Mouse (Mus musculus): ENCODE results near the gene Tnni1. TPM values are rescaled to one million over a fixed set of nuclear protein-coding genes. Genes with fewer than 3 reads are reported as not detected.

Tnni1 gene
- polyA plus RNA-seq, 1 experiment from 2014 or later: 36.1 TPM

DNA sequence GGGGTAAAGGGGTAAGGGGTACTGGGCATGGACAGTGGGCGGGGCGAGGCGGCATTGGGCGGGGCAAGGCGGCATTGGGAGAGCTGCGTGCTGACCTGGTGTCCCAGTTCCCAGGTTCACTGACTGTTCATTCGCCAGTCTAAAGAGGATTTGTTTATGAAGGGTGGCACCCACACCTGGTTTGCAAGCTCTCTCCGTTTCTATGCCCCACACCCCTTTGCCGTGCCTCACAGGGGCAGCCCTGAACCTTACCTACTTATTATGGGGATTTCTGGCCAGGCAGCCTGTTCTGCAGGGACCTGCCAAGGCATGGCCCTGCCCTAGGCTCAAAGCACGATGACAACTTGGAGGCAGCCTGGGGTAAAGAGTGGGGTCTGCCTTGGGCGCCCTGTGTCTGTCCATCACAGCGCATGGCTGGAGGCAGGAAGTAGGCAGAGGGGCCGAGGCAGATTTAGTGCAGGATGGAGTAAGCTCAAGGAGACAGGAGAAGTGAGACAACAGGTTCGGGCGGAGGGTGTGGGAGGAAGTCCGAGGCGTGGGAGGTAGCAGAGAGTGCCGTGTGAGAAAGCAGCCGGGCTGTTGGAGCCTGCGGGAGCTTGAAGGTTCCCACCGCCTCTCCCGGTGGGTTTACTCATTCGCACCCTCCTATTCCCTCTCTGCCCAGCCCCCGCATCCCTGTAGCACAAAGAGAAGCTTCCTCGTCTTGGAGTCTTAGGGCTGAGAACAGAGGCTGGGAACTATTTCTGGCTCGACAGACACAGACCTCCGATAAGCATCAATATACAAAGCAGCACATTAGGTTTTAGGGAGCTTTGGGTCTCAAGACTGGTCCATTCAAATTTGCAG is 14.4 kb downstream of the Tnni1 start:
- Histone ChIP-seq H3K27ac (peak overlapping the region; percentile 90), H3K4me2 (peak overlapping the region; percentile 66), H3K27me3 (no peaks in the 10 kb centered on the region), H3K9ac (peak overlapping the region; percentile 33), H3K36me3 (no peaks in the 10 kb centered on the region), H3K4me3 (replicated peaks) (peak overlapping the region; percentile 33), H3K9me3 (replicated peaks) (no peaks in the 10 kb centered on the region), H3K4me1 (peaks cover 46% of the 10 kb centered on the region)
- WGBS: 10% methylated on average over 27 of the region's 27 CpGs
- peak; percentile 65 for ATAC-seq (replicated peaks; ENCODE audit: low FRiP score)

GRCm38 (mm10) chr1:135794216-135795134 is 15.2 kb downstream of the Tnni1 start:
- peak overlapping the region; percentile 66 for H3K4me2 ChIP-seq
- H3K27me3 ChIP-seq: no peaks in the 10 kb centered on the region
- no peaks in the 10 kb centered on the region for H3K9me3 ChIP-seq (replicated peaks)
- H3K9ac ChIP-seq: peak overlapping the region; percentile 33; the same call in 1 of the 2 replicates
- peaks cover 50% of the 10 kb centered on the region for H3K4me1 ChIP-seq
- WGBS: 15% methylated on average over 20 of the region's 20 CpGs
- H3K27ac ChIP-seq: peak overlapping the region; percentile 90
- no peaks in the 10 kb centered on the region for H3K36me3 ChIP-seq
- peak overlapping the region; percentile 33 for H3K4me3 ChIP-seq (replicated peaks)
- peak; percentile 66 for ATAC-seq (replicated peaks; ENCODE audit: low FRiP score)

DNA sequence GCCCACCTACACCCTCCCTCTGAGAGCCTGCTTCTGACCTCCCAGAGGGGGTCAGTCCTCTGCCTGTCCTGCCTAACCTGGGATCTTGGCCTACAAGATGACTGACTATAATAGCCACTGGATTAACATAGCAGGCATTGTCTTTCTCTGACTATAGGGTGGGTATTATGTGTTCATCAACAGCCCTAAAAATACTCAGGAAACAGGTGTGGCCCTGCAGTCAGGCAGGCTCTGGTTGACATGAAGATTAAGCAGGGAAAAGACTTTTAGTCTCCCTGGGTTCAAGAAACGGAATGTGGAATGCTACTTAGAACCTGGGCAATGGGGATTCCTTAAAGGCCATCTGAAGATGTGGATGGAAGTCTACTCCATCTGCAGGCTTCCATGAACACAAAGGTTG is 19.3 kb downstream of the Tnni1 start:
- H3K9me3 ChIP-seq (replicated peaks): no peaks in the 10 kb centered on the region
- no peak overlapping the region for H3K4me2 ChIP-seq
- no peaks in the 10 kb centered on the region for H3K27me3 ChIP-seq
- H3K4me1 ChIP-seq: peaks cover 54% of the 10 kb centered on the region
- no peak for ATAC-seq (replicated peaks; ENCODE audit: low FRiP score)
- WGBS: 66% methylated on average over 1 of the region's 1 CpGs
- H3K9ac ChIP-seq: no peak overlapping the region
- H3K4me3 ChIP-seq (replicated peaks): no peak overlapping the region
- no peaks in the 10 kb centered on the region for H3K36me3 ChIP-seq
- H3K27ac ChIP-seq: no peak overlapping the region

- Histone ChIP-seq H3K4me3 (replicated peaks) (no peak overlapping the region), H3K4me1 (peaks cover 47% of the 10 kb centered on the region), H3K36me3 (no peaks in the 10 kb centered on the region), H3K27ac (no peak overlapping the region), H3K27me3 (no peaks in the 10 kb centered on the region), H3K9me3 (replicated peaks) (no peaks in the 10 kb centered on the region), H3K4me2 (no peak overlapping the region), H3K9ac (no peak overlapping the region)
- no peak for ATAC-seq (replicated peaks; ENCODE audit: low FRiP score)
- 19% methylated on average over 8 of the region's 8 CpGs for WGBS
Observed at GRCm38 (mm10) chr1:135799109-135799627, 19.9 kb downstream of the Tnni1 start.

DNA sequence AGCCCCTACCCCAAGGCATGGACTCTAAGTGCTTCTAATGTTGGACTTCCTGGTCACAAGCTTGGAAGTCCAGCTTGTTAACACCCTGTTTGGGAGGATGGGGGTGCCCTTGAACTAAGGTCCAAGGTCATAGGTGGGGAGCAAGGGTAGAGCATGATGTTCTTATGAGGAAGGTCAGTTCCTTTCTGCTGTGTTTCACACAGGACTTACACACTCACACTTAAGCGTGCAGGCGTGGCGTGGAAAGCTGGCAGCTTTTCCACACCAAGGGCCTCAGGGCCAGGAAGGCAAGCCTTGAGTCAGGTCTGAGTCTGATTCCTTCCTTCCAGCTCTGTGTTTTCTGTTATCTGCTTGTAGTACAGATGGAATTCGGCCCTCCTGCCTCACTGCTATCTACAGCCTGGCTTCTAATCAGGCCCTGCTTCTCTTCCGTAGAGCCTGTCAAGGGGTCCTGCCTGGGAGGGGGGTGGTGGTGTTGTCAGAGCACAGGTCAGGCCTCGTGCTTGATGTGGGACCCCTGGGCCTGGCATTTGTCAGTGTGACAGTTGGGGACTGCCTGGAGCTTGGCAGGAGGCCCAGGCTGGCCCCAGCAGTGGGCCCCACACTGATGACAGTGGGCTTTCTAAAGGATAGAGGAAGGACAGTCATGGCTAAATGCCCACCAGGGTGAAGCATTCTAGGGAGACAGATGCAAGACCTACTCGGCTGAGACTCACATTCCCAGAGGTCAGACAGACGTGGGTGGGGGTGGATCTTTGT is 21.1 kb downstream of the Tnni1 start:
- Histone ChIP-seq H3K36me3 (no peaks in the 10 kb centered on the region), H3K4me2 (no peak overlapping the region), H3K9me3 (replicated peaks) (no peaks in the 10 kb centered on the region), H3K27me3 (no peaks in the 10 kb centered on the region), H3K4me1 (peaks cover 35% of the 10 kb centered on the region), H3K4me3 (replicated peaks) (no peak overlapping the region), H3K27ac (peak overlapping the region; percentile 70), H3K9ac (no peak overlapping the region)
- peak; percentile 57 for ATAC-seq (replicated peaks; ENCODE audit: low FRiP score)
- 43% methylated on average over 8 of the region's 8 CpGs for WGBS

- Histone ChIP-seq H3K4me1 (peaks cover 13% of the 10 kb centered on the region), H3K27me3 (no peaks in the 10 kb centered on the region), H3K9me3 (replicated peaks) (no peaks in the 10 kb centered on the region), H3K36me3 (no peaks in the 10 kb centered on the region), H3K4me2 (no peak overlapping the region), H3K4me3 (replicated peaks) (no peak overlapping the region), H3K27ac (no peak overlapping the region), H3K9ac (no peak overlapping the region)
- WGBS: 25% methylated on average over 10 of the region's 10 CpGs
- no peak for ATAC-seq (replicated peaks; ENCODE audit: low FRiP score)
Observed at GRCm38 (mm10) chr1:135807546-135807945, 28.3 kb downstream of the Tnni1 start.

GRCm38 (mm10) chr1:135810180-135810579 is 30.9 kb downstream of the Tnni1 start:
- no peaks in the 10 kb centered on the region for H3K9me3 ChIP-seq (replicated peaks)
- H3K27me3 ChIP-seq: no peaks in the 10 kb centered on the region
- WGBS: 60% methylated on average over 2 of the region's 2 CpGs
- H3K36me3 ChIP-seq: no peaks in the 10 kb centered on the region
- no peak overlapping the region for H3K27ac ChIP-seq
- peaks cover 34% of the 10 kb centered on the region for H3K4me1 ChIP-seq
- no peak overlapping the region for H3K4me2 ChIP-seq
- no peak for ATAC-seq (replicated peaks; ENCODE audit: low FRiP score)
- no peak overlapping the region for H3K4me3 ChIP-seq (replicated peaks)
- H3K9ac ChIP-seq: no peak overlapping the region

GRCm38 (mm10) chr1:135811016-135811646 is 31.9 kb downstream of the Tnni1 start:
- Histone ChIP-seq H3K9ac (no peak overlapping the region), H3K27ac (no peak overlapping the region), H3K4me2 (no peak overlapping the region), H3K9me3 (replicated peaks) (no peaks in the 10 kb centered on the region), H3K36me3 (no peaks in the 10 kb centered on the region), H3K4me3 (replicated peaks) (no peak overlapping the region), H3K27me3 (peaks cover 2% of the 10 kb centered on the region), H3K4me1 (peaks cover 34% of the 10 kb centered on the region)
- 31% methylated on average over 7 of the region's 7 CpGs for WGBS
- ATAC-seq (replicated peaks; ENCODE audit: low FRiP score): peak; percentile 35; the same call in 1 of the 2 replicates

DNA sequence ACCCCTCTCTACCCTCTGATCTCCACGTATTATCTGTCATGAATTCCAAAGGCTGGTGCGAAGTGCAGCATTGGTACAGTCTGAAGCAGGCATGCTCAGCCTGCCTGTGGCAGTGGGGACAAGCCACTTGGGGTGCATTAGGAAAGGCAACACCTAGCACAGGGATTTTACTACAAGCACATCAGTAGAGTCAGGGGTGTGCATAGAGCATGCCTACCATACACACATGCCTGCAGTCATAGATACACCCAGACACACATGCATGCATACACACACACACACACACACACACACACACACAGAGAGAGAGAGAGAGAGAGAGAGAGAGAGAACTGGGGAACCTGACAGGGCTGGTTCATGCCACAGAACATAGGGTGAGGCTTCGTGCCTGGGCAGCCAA is 33.0 kb downstream of the Tnni1 start:
- Histone ChIP-seq H3K27ac (no peak overlapping the region), H3K9me3 (replicated peaks) (no peaks in the 10 kb centered on the region), H3K36me3 (no peaks in the 10 kb centered on the region), H3K4me3 (replicated peaks) (no peak overlapping the region), H3K4me1 (peaks cover 34% of the 10 kb centered on the region), H3K9ac (no peak overlapping the region), H3K27me3 (peaks cover 12% of the 10 kb centered on the region), H3K4me2 (no peak overlapping the region)
- no peak for ATAC-seq (replicated peaks; ENCODE audit: low FRiP score)
- WGBS: 76% methylated on average over 3 of the region's 3 CpGs

- Histone ChIP-seq H3K27me3 (peaks cover 16% of the 10 kb centered on the region), H3K9ac (no peak overlapping the region), H3K4me1 (peaks cover 31% of the 10 kb centered on the region), H3K36me3 (no peaks in the 10 kb centered on the region), H3K9me3 (replicated peaks) (no peaks in the 10 kb centered on the region), H3K4me2 (no peak overlapping the region), H3K4me3 (replicated peaks) (no peak overlapping the region), H3K27ac (no peak overlapping the region; the same call in 1 of the 2 replicates)
- WGBS: 26% methylated on average over 2 of the region's 2 CpGs
- no peak for ATAC-seq (replicated peaks; ENCODE audit: low FRiP score)
Observed at GRCm38 (mm10) chr1:135812618-135813017, 33.4 kb downstream of the Tnni1 start.

DNA sequence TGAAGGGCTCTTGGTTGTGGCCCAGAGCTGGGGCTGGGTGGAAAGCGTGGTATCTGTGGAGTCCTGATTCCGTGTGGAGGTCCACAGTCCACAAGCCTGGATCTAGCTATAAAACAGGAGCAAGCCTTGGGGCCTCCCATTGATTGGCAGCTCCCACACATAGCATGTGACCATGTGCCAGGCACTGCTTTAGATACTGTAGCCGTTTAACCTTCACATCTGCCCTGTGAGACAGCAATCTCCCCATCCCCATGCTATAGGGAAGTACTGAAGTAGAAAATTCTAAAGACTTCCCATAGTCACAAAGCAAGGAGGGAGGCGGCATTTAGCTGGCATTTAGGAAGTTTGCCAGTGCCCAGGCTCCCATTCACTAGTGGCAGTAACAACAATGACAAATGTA is 33.8 kb downstream of the Tnni1 start:
- Histone ChIP-seq H3K4me2 (no peak overlapping the region), H3K9me3 (replicated peaks) (no peaks in the 10 kb centered on the region), H3K9ac (no peak overlapping the region), H3K4me3 (replicated peaks) (no peak overlapping the region), H3K27ac (no peak overlapping the region; the same call in 1 of the 2 replicates), H3K4me1 (peaks cover 33% of the 10 kb centered on the region), H3K27me3 (peaks cover 20% of the 10 kb centered on the region), H3K36me3 (no peaks in the 10 kb centered on the region)
- ATAC-seq (replicated peaks; ENCODE audit: low FRiP score): no peak
- WGBS: 69% methylated on average over 4 of the region's 4 CpGs

Data from kidney, embryonic 15.5 days (tissue).